Mouse (Mus musculus) 3T3-L1 (cell line): ENCODE results near the gene Gdpd3.
"Not testable (repeated sequence)": the region's sequence is repeated elsewhere in the genome, so short reads cannot be mapped to it uniquely, and the experiment has no call there.

ENCODE experiments used
- DNase-seq: peaks from one replicate; pipeline ENCODE4 v3.0.0-alpha.2; 2015; ENCODE audit warnings: low read depth, low spot score

Gdpd3 gene

DNA sequence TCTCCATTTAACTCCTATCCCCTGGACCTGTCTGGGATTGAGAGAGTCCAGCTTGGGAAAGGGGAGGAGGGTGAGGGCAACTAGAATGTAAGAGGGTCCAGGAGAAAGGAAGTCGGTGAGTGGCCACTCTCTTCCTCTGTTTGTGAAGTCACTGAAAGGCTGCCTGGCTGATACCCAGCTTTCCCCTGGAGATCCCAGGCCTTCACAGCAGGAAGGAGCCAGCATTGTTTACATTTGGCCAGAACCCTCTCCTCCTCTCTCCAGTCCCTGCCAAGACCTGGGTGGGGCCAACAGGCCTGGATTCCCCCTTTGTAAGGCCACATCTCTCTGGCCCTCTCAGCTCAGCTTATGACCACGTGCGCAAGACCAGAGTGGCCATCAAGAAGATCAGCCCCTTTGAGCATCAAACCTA is 5.7 kb upstream of the Gdpd3 start:
- DNase-seq: peak; percentile 85

DNA sequence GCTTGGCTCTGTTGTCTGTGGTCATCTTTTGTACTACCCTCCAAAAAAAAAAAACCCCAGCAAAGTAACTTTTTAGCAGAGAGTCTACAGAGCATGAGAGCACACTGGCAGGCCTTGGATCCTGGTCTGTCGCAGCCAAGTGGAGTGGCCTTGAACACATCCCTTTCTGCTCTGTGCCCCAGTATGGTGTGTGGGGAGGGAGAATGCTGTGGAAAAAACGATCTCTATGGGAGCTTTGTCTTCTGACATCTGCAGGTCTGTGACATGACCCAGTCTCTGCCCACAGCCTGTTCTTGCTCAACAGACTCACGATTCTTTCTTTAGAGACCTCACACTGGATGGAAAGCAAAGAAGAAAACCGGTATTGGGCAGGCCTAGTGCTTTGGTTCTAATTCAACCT is 5.2 kb upstream of the Gdpd3 start:
- DNase-seq: no peak

GRCm38 (mm10) chr7:126761529-126762067 is 4.5 kb upstream of the Gdpd3 start:
- no peak for DNase-seq

DNA sequence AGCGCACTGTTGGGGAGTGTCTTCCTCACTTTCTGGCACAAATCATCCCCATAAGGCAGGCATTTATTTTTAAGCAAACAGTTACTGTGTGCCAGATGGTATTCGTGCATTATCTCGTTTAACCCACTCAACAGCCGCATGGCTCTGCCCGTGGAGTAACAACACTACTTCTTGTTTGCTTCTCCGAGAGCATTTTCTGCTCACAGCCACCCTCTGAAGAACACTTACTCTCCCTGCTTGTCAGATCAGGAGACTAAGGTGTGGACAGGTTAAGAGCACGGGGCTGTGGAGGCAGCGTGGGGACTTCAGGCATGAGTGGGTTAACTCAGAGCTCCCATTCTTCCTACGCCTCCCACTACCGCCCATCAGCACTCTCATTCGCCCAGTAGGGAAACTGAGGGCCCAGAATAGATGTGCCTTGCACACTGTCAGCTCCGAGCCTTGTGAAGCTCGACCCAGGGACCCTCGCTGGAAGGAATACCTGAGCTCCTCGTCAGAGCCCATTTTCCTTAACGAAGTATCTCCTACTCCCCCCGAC is 3.6 kb upstream of the Gdpd3 start:
- no peak for DNase-seq

DNA sequence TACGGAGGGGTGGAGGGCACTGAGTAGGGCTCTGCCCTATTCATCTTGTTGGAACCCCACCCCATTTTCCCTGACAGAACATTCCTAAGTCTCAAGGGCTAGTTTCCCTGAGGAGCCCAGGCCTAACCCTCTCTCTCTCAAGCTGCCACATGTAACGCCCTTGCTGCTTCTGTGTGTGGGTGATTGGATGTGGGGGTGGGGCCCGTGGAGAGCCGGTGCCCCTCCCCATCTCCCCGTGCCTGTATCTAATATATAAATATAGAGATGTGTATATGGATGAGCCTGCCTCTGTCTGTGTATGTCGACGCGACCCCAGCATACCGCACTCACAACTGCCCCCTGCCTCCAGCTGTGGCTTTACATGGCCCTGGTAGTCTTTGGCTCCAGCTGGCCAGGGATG is 594 bp upstream of the Gdpd3 start:
- no peak for DNase-seq

GRCm38 (mm10) chr7:126767001-126767400 is 867 bp downstream of the Gdpd3 start:
- no peak for DNase-seq

DNA sequence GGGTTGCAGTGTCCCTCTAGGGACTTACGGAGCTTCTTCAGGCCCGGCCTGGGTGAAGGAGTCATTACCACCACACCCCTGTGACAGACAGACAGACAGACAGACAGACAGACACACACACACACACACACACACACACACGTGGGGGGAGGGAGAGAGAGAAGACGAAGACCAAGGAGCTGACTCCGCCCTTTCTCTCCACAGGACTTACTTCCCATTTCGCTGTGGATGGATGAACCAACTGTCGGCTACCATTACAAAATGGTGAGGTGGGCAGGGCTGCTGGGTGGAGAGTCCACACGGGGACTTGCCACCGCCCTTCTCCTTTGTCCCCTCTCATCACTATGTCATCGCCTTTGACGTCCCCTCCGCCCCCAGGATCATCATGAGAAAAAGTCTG is 4.7 kb downstream of the Gdpd3 start:
- DNase-seq: no peak

- no peak for DNase-seq
Measured at GRCm38 (mm10) chr7:126773351-126773750, 7.2 kb downstream of the Gdpd3 start.

- no peak for DNase-seq
Measured at GRCm38 (mm10) chr7:126774463-126774862, 8.3 kb downstream of the Gdpd3 start.

DNA sequence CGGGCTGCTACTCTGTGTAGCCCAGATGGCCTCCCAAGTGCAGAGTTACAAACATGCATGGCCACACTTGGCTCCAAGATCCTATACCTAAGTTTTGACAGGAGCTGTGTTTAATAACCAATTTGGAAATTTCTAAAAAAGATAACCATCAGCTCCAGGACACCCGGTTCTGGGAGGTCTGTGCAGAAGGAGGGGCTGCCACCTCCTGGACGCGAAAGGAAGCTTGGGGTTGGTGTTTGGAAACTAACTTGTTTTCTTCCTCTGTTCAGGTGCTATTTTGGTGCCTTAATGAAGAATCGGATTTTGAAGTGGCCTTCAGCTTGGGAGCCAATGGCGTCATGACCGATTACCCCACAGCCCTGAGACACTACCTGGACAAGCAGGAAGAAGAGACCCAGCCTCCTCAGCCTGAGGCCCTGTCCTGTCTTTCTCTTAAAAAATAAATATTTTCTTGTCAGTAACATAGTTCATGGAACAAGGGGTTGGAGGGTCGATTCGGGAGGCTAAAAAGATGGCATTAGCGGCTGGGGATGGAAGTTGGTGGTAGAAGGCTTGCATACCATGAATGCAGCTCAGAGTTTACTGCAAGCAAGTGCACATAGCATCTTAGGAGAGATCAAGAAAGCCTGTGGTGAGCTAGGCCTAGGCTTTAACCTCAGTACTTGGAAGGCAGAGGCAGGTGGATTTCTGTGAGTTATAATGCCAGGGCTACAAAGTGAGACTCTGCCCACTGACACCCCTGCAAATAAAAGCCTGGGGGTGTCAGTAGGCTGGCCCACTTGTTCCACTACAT is 9.2 kb downstream of the Gdpd3 start:
- DNase-seq: no peak

GRCm38 (mm10) chr7:126775978-126776234 is 9.8 kb downstream of the Gdpd3 start:
- no peak for DNase-seq

DNA sequence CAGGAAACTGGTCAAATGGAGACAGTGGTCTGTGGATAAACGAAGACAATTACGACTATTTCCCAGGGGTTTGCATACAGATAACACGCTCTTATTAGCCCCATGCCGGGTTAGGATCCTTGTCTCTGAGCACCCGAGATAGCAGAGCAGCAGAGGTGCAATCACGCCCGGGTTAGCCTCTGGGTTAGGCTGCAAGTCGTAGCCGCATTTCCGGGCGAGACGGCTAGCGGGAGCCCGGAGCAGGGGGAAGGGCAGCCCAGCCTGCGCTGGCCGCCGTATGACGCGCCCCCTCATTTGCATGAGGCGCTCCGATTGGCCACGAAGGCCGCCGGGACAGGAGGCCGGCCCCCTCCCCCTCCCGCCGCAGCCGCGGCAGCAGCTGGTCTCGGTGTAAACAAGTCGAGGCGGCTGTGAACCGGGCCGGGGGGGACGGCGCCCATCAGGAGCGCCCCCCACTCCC is 10.5 kb downstream of the Gdpd3 start, which contains the start of gene Ypel3:
Gene Ypel3 (plus strand): TSS at position 358 of the 460 bp plus-strand sequence.
- DNase-seq: peak; percentile 84

- no peak for DNase-seq
Measured at GRCm38 (mm10) chr7:126777476-126777875, 11.3 kb downstream of the Gdpd3 start.

DNA sequence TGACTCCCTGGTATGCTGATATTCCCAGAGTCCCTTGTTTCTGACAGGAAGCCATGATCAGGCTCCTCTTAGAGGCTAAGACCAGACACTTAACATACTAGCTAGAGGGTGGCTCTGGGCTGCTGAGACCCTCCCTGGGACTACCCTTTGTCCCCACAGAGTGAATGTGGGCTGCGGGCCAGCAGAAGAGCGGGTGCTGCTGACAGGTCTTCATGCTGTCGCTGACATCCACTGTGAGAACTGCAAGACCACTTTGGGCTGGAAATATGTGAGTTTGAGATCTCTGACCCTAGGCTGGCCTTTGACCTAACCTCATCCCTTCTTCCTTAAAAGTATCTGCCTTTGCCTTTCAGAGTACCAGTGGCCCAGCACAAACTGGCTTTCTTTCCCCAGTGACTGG is 12.0 kb downstream of the Gdpd3 start:
- no peak for DNase-seq

- not testable (repeated sequence) for DNase-seq
Measured at GRCm38 (mm10) chr7:126779101-126779500, 13.0 kb downstream of the Gdpd3 start.

- peak; percentile 64 for DNase-seq
Measured at GRCm38 (mm10) chr7:126779983-126780970, 14.1 kb downstream of the Gdpd3 start.

DNA sequence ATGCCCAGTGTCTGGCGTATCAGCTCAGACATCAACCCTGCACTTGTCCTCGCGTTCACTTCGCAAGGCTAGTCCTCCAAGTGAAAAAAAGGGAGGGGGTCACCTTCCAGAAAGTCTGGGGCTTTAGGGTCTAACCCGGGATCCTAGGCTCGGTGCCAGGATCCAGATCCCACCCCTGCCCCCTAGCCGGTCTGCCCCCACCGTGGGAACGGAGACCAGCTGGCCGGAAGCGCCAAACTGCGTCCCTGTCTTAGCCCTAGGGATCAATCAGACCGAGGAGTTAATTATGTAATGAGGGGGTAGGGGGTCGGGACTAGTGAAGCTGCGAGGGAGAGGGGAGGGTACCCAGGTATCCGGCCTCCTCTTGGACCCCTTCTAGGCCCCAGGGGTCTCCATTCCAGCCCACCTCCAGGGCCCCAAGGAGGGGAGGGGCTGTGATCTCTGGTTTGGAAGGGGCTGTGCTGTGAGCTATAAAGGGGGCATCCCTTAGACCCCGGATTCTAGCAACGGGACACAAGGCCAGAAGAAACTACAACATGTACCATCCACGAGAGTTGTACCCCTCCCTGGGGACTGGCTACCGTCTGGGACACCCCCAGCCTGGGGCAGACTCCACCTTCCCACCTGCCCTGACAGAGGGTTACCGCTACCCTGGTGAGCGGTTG is 15.0 kb downstream of the Gdpd3 start, which contains the start of gene Tbx6:
Gene Tbx6 (plus strand): TSS at position 513 of the 665 bp plus-strand sequence.
- no peak for DNase-seq

DNA sequence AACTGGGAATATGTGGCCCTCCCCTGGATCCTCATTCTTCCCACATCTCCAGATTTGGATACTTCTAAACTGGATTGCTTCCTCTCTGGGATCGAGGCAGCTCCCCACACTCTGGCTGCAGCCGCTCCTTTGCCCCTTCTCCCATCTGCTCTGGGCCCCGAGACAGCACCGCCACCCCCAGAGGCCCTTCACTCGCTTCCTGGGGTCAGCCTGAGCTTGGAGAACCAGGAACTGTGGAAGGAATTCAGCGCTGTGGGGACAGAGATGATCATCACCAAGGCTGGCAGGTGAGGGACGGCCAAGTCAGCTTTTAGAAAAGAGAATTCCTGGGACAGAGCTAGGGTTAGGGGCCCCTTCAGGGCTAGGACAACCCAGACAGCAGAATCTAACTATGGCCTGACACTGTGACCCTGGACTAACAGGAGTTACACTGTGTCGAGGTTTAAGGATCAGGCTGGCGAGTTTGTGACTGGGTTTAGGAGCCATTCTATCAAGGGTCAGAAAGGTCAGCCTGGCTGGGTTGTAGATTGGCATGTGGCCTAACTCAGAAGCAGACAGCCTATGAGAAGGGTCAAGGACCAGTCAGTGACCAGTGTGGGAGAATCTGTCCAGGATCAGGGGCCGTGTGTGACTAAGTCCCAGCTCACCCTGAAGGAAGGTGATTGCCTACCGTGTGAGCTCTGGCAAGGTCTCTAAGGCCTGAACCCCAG is 15.7 kb downstream of the Gdpd3 start:
- no peak for DNase-seq

DNA sequence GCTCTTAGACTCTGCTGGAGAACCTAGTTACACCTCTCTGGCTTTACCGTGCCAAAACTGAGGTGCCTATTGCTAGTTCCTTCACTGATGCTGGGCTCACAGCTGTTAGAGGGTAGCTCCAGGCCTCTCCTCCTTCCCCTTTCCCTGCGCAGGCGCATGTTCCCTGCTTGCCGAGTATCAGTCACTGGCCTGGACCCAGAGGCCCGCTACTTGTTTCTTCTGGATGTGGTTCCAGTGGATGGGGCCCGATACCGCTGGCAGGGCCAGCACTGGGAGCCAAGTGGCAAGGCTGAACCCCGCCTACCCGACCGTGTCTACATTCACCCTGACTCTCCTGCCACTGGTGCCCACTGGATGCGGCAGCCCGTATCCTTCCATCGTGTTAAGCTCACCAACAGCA is 16.6 kb downstream of the Gdpd3 start:
- no peak for DNase-seq

DNA sequence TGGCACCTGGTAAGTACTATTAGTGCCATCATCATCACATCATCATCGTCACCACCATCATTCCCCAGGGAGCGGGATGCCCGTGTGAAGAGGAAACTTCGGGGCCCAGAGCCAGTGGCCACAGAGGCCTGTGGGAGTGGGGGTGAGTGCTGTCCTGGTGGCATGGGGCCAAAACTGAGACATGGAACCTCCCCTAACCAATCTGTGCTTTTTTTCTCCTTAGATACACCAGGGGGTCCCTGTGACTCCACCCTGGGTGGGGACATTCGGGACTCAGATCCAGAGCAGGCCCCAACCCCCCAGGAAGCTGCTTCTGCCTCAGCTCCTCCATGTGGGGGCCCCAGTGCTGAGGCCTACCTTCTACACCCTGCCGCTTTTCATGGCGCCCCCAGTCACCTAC is 18.3 kb downstream of the Gdpd3 start:
- DNase-seq: no peak

GRCm38 (mm10) chr7:126785056-126785455 is 18.9 kb downstream of the Gdpd3 start:
- DNase-seq: no peak
